Mouse (Mus musculus) forebrain, postnatal 0 days (tissue): ENCODE measurements around the gene Hoxa3. TPM values are rescaled to one million over a fixed set of nuclear protein-coding genes. Genes with fewer than 3 reads are reported as not detected.

Source experiments
- ATAC-seq: fragments of 200-750 bp; cut with Nextera tagmentation; 2 replicates; pipeline ENCODE4 v1.8.0; 2017; ENCODE audit warnings: mild to moderate bottlenecking, moderate library complexity
- DNase-seq: peaks from one replicate; pipeline ENCODE4 v3.0.0-alpha.2; 2015
- H3K27ac ChIP-seq: fragments of 300-500 bp; sonication (generic); 2 replicates; pipeline ENCODE4 v1.5.1; 2014; ENCODE audit warnings: low read depth, mild to moderate bottlenecking, antibody characterized with exemption, low read length, moderate library complexity, mixed read lengths
- H3K27me3 ChIP-seq: fragments of 300-500 bp; sonication (generic); 2 replicates; pipeline ENCODE4 v1.6.1; 2014; ENCODE audit warnings: mild to moderate bottlenecking, low read length, mixed read lengths; ENCODE audit not compliant: insufficient read depth
- H3K36me3 ChIP-seq: fragments of 300-500 bp; sonication (generic); 2 replicates; pipeline ENCODE4 v1.6.1; 2014; ENCODE audit warnings: mild to moderate bottlenecking, moderate library complexity; ENCODE audit not compliant: insufficient read depth
- H3K4me1 ChIP-seq: fragments of 300-500 bp; sonication (generic); 2 replicates; pipeline ENCODE4 v1.6.1; 2014; ENCODE audit warnings: antibody characterized with exemption; ENCODE audit not compliant: insufficient read depth
- H3K4me2 ChIP-seq: fragments of 300-500 bp; sonication (generic); 2 replicates; pipeline ENCODE4 v1.6.1; 2014; ENCODE audit warnings: low read depth, mild to moderate bottlenecking, moderate library complexity
- H3K4me3 ChIP-seq: fragments of 300-500 bp; sonication (generic); 2 replicates; pipeline ENCODE4 v1.5.1; 2014; ENCODE audit warnings: low read depth, low read length, mixed read lengths
- H3K9ac ChIP-seq: fragments of 300-500 bp; sonication (generic); 2 replicates; pipeline ENCODE4 v1.6.1; 2014; ENCODE audit warnings: mild to moderate bottlenecking
- H3K9me3 ChIP-seq: fragments of 300-500 bp; sonication (generic); 2 replicates; pipeline ENCODE4 v1.6.1; 2016; ENCODE audit warnings: low read length
- CTCF ChIP-seq: sonication (generic); IDR thresholded peaks from 2 replicates; pipeline ENCODE4 v1.5.1; 2016; ENCODE audit warnings: antibody characterized with exemption, control low read depth, low read depth
- WGBS: fragments of 180-500 bp; shearing (Covaris S2); extraction: QIAGEN DNeasy Blood & Tissue Kit; methylation state at CpG from one replicate; pipeline ENCODE4 v1.1.7; 2014; 5-methylcytosine and 5-hydroxymethylcytosine counted together
- polyA plus RNA-seq: library from polyadenylated mRNA; unstranded; fragments of >200 nt; fragmentation: Nextera tagmentation; extraction: Ambion mirVana; gene quantifications from 2 replicates; pipeline ENCODE4 v1.2.1, GENCODE M21; 2015
- total RNA-seq: library from RNA; depleted of rRNA; stranded (reverse); fragments of >200 nt; gene quantifications from 2 replicates; pipeline ENCODE4 v1.2.3, GENCODE M21; 2014

Gene Hoxa3
- total and polyA plus RNA-seq, 2 experiments from 2014 or later: not detected

- peaks cover 100% of the 10 kb centered on the region for H3K27me3 ChIP-seq
- no peak for ATAC-seq
Observed at GRCm38 (mm10) chr6:52200073-52200750, 12.9 kb downstream of the Hoxa3 start.

GRCm38 (mm10) chr6:52197271-52197670 lies 15.9 kb downstream of the Hoxa3 start:
- ATAC-seq (peak; percentile 51; the same call in 1 of the 2 replicates), DNase-seq (no peak)
- Histone ChIP-seq H3K9me3 (no peaks in the 10 kb centered on the region), H3K27me3 (peaks cover 99% of the 10 kb centered on the region), H3K4me2 (no peak overlapping the region), H3K4me3 (no peak overlapping the region), H3K9ac (no peak overlapping the region), H3K27ac (no peak overlapping the region), H3K36me3 (no peaks in the 10 kb centered on the region), H3K4me1 (no peaks in the 10 kb centered on the region)
- TF ChIP-seq CTCF: peak; percentile 54
- under 1% methylated on average over 10 of the region's 10 CpGs for WGBS

More at GRCm38 (mm10) chr6:52200073-52200750, 12.9 kb downstream of the Hoxa3 start:
- 3% methylated on average over 30 of the region's 30 CpGs for WGBS
- Histone ChIP-seq H3K27ac (no peak overlapping the region), H3K9me3 (no peaks in the 10 kb centered on the region), H3K4me3 (no peak overlapping the region), H3K4me1 (no peaks in the 10 kb centered on the region), H3K4me2 (no peak overlapping the region), H3K36me3 (no peaks in the 10 kb centered on the region), H3K9ac (no peak overlapping the region)
- TF ChIP-seq CTCF: no peak
- DNase-seq: no peak

- Histone ChIP-seq H3K4me2 (no peak overlapping the region), H3K9ac (no peak overlapping the region), H3K27ac (no peak overlapping the region), H3K9me3 (no peaks in the 10 kb centered on the region), H3K4me3 (no peak overlapping the region), H3K27me3 (peaks cover 99% of the 10 kb centered on the region), H3K4me1 (no peaks in the 10 kb centered on the region), H3K36me3 (no peaks in the 10 kb centered on the region)
- no peak for TF ChIP-seq CTCF
- ATAC-seq (no peak), DNase-seq (no peak)
- whole genome bisulfite sequencing: 3% methylated on average over 9 of the region's 9 CpGs
Observed at GRCm38 (mm10) chr6:52196811-52197210, 16.3 kb downstream of the Hoxa3 start.

GRCm38 (mm10) chr6:52194690-52195089 lies 18.4 kb downstream of the Hoxa3 start:
- Histone ChIP-seq H3K9me3 (no peaks in the 10 kb centered on the region), H3K9ac (no peak overlapping the region), H3K4me2 (no peak overlapping the region), H3K27ac (no peak overlapping the region), H3K27me3 (peaks cover 99% of the 10 kb centered on the region), H3K4me3 (no peak overlapping the region), H3K4me1 (no peaks in the 10 kb centered on the region), H3K36me3 (no peaks in the 10 kb centered on the region)
- no peak for TF ChIP-seq CTCF
- WGBS: 4% methylated on average over 10 of the region's 10 CpGs
- ATAC-seq (no peak), DNase-seq (no peak)

- 3% methylated on average over 44 of the region's 55 CpGs for WGBS
- Histone ChIP-seq H3K9ac (no peak overlapping the region), H3K27me3 (peaks cover 99% of the 10 kb centered on the region), H3K36me3 (no peaks in the 10 kb centered on the region), H3K4me2 (peak overlapping the region; percentile 48), H3K4me1 (no peaks in the 10 kb centered on the region), H3K9me3 (no peaks in the 10 kb centered on the region), H3K4me3 (peak overlapping the region; percentile 27), H3K27ac (no peak overlapping the region)
- no peak for TF ChIP-seq CTCF
- ATAC-seq: peak; percentile 36
- no peak for DNase-seq
Observed at GRCm38 (mm10) chr6:52191860-52192550, 21.1 kb downstream of the Hoxa3 start.

- WGBS: 2% methylated on average over 62 of the region's 102 CpGs
- peaks cover 99% of the 10 kb centered on the region for H3K27me3 ChIP-seq
- ATAC-seq (no peak), DNase-seq (no peak)
- H3K36me3 ChIP-seq: no peaks in the 10 kb centered on the region
- peak within 1 kb of the TSS; percentile 48 for H3K4me2 ChIP-seq
- no peak within 1 kb of the TSS for H3K9ac ChIP-seq
- no peaks in the 10 kb centered on the region for H3K4me1 ChIP-seq
- H3K27ac ChIP-seq: no peak within 1 kb of the TSS
- peak within 1 kb of the TSS; percentile 27 for H3K4me3 ChIP-seq
- TF ChIP-seq CTCF: no peak
- no peaks in the 10 kb centered on the region for H3K9me3 ChIP-seq
Observed at GRCm38 (mm10) chr6:52190906-52191810, 22.0 kb downstream of the Hoxa3 start, which contains the start of gene Hoxa4. Gene Hoxa4 (minus strand): TSS chr6:52191753.
